Mouse (Mus musculus): ENCODE measurements around the gene Xpo4. TPM values are rescaled to one million over a fixed set of nuclear protein-coding genes. Genes with fewer than 3 reads are reported as not detected.

Xpo4 gene
- polyA plus RNA-seq, 1 experiment from 2014 or later, result 23.0 TPM

- ATAC-seq (ENCODE audit: low read depth) (no peak), DNase-seq (ENCODE audit: low spot score) (peak; percentile 69)
- Histone ChIP-seq H3K4me3 (ENCODE audit: low read depth, low read length) (no peak overlapping the region), H3K27me3 (replicated peaks; ENCODE audit: control insufficient read depth, insufficient read depth, low read length) (no peaks in the 10 kb centered on the region), H3K4me2 (ENCODE audit: low read depth, low read length) (peak overlapping the region; percentile 4; the same call in 1 of the 2 replicates), H3K36me3 (ENCODE audit: control insufficient read depth, insufficient read depth, low read length) (no peaks in the 10 kb centered on the region), H3K4me1 (ENCODE audit: control insufficient read depth, insufficient read depth, low read length) (peaks cover 30% of the 10 kb centered on the region), H3K27ac (replicated peaks; ENCODE audit: low read depth, low read length) (peak overlapping the region; percentile 36; the same call in 1 of the 2 replicates), H3K9ac (ENCODE audit: low read depth, low read length) (no peak overlapping the region), H3K9me3 (ENCODE audit: control insufficient read depth, low read length) (no peaks in the 10 kb centered on the region)
- 9% methylated on average over 8 of the region's 8 CpGs for WGBS
These were observed 130.3 kb downstream of the Xpo4 start for GRCm38 (mm10) chr14:57534961-57535360.

DNA sequence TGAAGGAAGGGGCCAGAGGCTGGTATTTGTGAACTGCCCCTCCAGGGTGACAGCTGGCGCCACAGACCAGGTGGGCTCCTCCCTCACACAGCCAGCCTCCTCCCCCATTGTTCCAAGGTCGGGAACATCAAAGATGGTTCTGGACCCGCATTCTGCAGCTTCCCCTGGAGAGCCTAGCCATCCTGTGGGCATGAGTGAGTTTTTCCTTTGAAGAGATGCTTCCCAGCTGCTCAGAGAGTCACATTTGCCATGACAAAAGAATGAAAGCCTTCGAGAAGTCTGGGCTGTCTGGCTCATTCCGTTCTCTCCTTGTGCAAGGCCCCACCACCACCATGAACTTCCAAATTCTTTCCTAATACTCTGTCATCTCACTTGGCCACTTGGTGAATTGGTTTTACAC is 130.9 kb downstream of the Xpo4 start:
- DNase-seq (ENCODE audit: low spot score) (peak; percentile 29), ATAC-seq (ENCODE audit: low read depth) (0 out of 2 replicates have a peak, but pooled peaks have one; percentile 7)
- peaks cover 30% of the 10 kb centered on the region for H3K4me1 ChIP-seq (ENCODE audit: control insufficient read depth, insufficient read depth, low read length)
- no peaks in the 10 kb centered on the region for H3K9me3 ChIP-seq (ENCODE audit: control insufficient read depth, low read length)
- H3K27me3 ChIP-seq (replicated peaks; ENCODE audit: control insufficient read depth, insufficient read depth, low read length), result no peaks in the 10 kb centered on the region
- H3K4me2 ChIP-seq (ENCODE audit: low read depth, low read length), result peak overlapping the region; percentile 4; the same call in 1 of the 2 replicates
- H3K27ac ChIP-seq (replicated peaks; ENCODE audit: low read depth, low read length), result peak overlapping the region; percentile 36; the same call in 1 of the 2 replicates
- no peak overlapping the region for H3K9ac ChIP-seq (ENCODE audit: low read depth, low read length)
- H3K4me3 ChIP-seq (ENCODE audit: low read depth, low read length), result no peak overlapping the region
- 18% methylated on average over 5 of the region's 5 CpGs for WGBS
- H3K36me3 ChIP-seq (ENCODE audit: control insufficient read depth, insufficient read depth, low read length), result no peaks in the 10 kb centered on the region

- Histone ChIP-seq H3K4me2 (ENCODE audit: low read depth, low read length) (no peak overlapping the region), H3K9ac (ENCODE audit: low read depth, low read length) (no peak overlapping the region), H3K4me3 (ENCODE audit: low read depth, low read length) (no peak overlapping the region), H3K27ac (replicated peaks; ENCODE audit: low read depth, low read length) (no peak overlapping the region), H3K36me3 (ENCODE audit: control insufficient read depth, insufficient read depth, low read length) (no peaks in the 10 kb centered on the region), H3K27me3 (replicated peaks; ENCODE audit: control insufficient read depth, insufficient read depth, low read length) (no peaks in the 10 kb centered on the region), H3K9me3 (ENCODE audit: control insufficient read depth, low read length) (no peaks in the 10 kb centered on the region), H3K4me1 (ENCODE audit: control insufficient read depth, insufficient read depth, low read length) (peaks cover 30% of the 10 kb centered on the region)
- no peak for ATAC-seq (ENCODE audit: low read depth)
- WGBS, result 18% methylated on average over 11 of the region's 11 CpGs
- peak; percentile 35 for DNase-seq (ENCODE audit: low spot score)
These were observed 131.4 kb downstream of the Xpo4 start for GRCm38 (mm10) chr14:57533841-57534240.

DNA sequence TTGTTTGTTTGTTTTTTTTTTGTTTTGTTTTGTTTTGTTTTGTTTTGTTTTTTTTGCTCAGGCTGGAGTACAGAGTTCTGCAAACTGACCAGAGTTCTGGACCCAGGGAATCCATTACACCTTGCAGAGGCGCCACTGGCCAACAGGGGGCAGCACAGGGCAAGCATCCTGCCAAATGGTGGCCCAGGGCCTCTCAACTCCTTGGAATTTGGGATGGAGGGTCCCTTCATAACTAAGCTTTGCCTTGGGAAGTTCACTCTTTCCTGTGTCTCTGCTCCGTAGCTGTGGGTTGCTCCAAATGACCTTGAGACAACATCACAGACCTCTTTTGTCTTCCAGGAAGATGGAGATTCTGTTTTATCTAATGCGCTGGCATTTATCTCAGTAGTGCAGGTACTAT is 132.0 kb downstream of the Xpo4 start:
- Histone ChIP-seq H3K4me2 (ENCODE audit: low read depth, low read length) (no peak overlapping the region), H3K27ac (replicated peaks; ENCODE audit: low read depth, low read length) (no peak overlapping the region), H3K4me1 (ENCODE audit: control insufficient read depth, insufficient read depth, low read length) (peaks cover 30% of the 10 kb centered on the region), H3K36me3 (ENCODE audit: control insufficient read depth, insufficient read depth, low read length) (no peaks in the 10 kb centered on the region), H3K27me3 (replicated peaks; ENCODE audit: control insufficient read depth, insufficient read depth, low read length) (0 out of 2 replicates have a peak, but pooled peaks cover 3% of the 10 kb centered on the region), H3K9ac (ENCODE audit: low read depth, low read length) (no peak overlapping the region), H3K4me3 (ENCODE audit: low read depth, low read length) (no peak overlapping the region), H3K9me3 (ENCODE audit: control insufficient read depth, low read length) (no peaks in the 10 kb centered on the region)
- ATAC-seq (ENCODE audit: low read depth), result no peak
- peak; percentile 29 for DNase-seq (ENCODE audit: low spot score)
- 43% methylated on average over 3 of the region's 3 CpGs for WGBS

GRCm38 (mm10) chr14:57532577-57532976 is 132.7 kb downstream of the Xpo4 start:
- ATAC-seq (ENCODE audit: low read depth) (no peak), DNase-seq (ENCODE audit: low spot score) (no peak)
- Histone ChIP-seq H3K4me3 (ENCODE audit: low read depth, low read length) (no peak overlapping the region), H3K9me3 (ENCODE audit: control insufficient read depth, low read length) (no peaks in the 10 kb centered on the region), H3K4me1 (ENCODE audit: control insufficient read depth, insufficient read depth, low read length) (peaks cover 23% of the 10 kb centered on the region), H3K27ac (replicated peaks; ENCODE audit: low read depth, low read length) (no peak overlapping the region), H3K4me2 (ENCODE audit: low read depth, low read length) (no peak overlapping the region), H3K9ac (ENCODE audit: low read depth, low read length) (no peak overlapping the region), H3K36me3 (ENCODE audit: control insufficient read depth, insufficient read depth, low read length) (no peaks in the 10 kb centered on the region), H3K27me3 (replicated peaks; ENCODE audit: control insufficient read depth, insufficient read depth, low read length) (0 out of 2 replicates have a peak, but pooled peaks cover 3% of the 10 kb centered on the region)
- 82% methylated on average over 3 of the region's 3 CpGs for WGBS

DNA sequence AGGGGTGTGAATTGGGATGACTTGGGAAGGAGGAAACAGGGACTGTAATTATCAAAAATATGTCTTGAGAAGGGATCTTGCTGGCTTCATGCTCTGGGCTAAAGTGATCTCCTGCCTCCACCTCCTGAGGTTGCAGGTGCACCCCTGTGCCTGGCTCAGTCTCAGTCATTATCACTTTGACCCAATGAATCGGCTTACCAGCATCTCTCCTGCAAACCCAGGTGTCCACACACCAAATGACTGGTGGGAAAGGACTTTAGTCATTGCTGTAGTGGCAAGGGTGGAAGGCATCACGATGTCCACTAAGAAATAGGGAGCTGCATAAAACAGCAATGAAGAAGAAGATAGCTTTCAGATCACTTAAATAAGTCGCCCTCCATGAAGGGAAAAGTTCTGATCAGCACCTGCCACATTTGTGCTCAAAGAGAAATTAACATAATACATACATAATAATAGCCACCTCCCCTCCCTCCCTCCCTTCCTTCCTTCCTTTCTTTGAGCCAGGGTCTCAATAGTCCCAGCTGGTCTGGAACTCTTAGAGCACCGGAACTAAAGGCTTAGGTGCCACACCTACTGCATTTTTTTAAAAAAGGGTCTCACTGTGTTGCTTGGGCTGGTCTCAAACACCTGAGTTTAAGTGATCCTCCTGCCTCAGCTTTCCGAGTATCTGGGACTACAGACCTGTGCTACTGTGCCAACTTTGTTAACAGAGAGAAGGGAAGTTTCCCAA is 135.3 kb downstream of the Xpo4 start:
- ATAC-seq (ENCODE audit: low read depth), result no peak
- H3K4me2 ChIP-seq (ENCODE audit: low read depth, low read length), result no peak overlapping the region
- H3K9me3 ChIP-seq (ENCODE audit: control insufficient read depth, low read length), result no peaks in the 10 kb centered on the region
- no peak overlapping the region for H3K9ac ChIP-seq (ENCODE audit: low read depth, low read length)
- H3K4me3 ChIP-seq (ENCODE audit: low read depth, low read length), result no peak overlapping the region
- no peak overlapping the region for H3K27ac ChIP-seq (replicated peaks; ENCODE audit: low read depth, low read length)
- H3K36me3 ChIP-seq (ENCODE audit: control insufficient read depth, insufficient read depth, low read length), result no peaks in the 10 kb centered on the region
- no peak for DNase-seq (ENCODE audit: low spot score)
- WGBS, result 65% methylated on average over 5 of the region's 5 CpGs
- H3K27me3 ChIP-seq (replicated peaks; ENCODE audit: control insufficient read depth, insufficient read depth, low read length), result 0 out of 2 replicates have a peak, but pooled peaks cover 5% of the 10 kb centered on the region
- H3K4me1 ChIP-seq (ENCODE audit: control insufficient read depth, insufficient read depth, low read length), result peaks cover 17% of the 10 kb centered on the region

DNA sequence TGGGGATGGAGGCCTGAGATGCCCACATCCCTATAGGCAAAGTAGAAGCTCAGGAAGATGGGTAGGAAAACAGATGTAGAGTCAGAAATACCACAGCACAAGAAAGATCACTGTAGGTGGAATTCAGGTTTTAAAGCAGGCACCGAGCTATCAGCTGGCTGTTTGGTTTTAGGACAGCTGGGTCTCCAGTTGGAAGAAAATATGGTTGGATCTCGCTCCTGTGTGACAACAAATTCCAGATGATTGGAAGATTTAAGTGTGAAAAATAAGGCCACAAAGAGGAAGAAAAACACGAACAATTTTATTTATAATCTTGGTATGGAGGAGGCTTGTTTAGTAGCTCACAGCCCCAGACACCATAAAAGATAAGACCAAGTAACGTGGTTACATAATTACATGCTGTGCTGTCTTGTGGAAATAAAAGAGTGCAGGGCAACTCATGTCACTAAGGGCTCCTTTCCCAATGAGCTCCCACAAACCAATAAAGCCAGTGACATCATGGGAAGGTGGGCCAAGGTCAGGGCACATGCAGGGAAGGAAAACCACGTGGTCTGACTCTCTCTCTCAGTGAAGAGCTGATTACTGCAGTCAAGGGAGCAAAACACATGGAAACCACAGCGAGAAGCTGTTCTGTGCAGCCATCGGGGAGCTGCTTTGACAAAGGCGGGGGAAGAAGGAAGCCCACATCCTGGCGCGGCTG is 136.0 kb downstream of the Xpo4 start:
- H3K36me3 ChIP-seq (ENCODE audit: control insufficient read depth, insufficient read depth, low read length), result no peaks in the 10 kb centered on the region
- peaks cover 10% of the 10 kb centered on the region for H3K4me1 ChIP-seq (ENCODE audit: control insufficient read depth, insufficient read depth, low read length)
- H3K9me3 ChIP-seq (ENCODE audit: control insufficient read depth, low read length), result no peaks in the 10 kb centered on the region
- no peak overlapping the region for H3K9ac ChIP-seq (ENCODE audit: low read depth, low read length)
- H3K27ac ChIP-seq (replicated peaks; ENCODE audit: low read depth, low read length), result no peak overlapping the region
- no peak overlapping the region for H3K4me3 ChIP-seq (ENCODE audit: low read depth, low read length)
- DNase-seq (ENCODE audit: low spot score) (peak; percentile 26), ATAC-seq (ENCODE audit: low read depth) (no peak)
- 0 out of 2 replicates have a peak, but pooled peaks cover 6% of the 10 kb centered on the region for H3K27me3 ChIP-seq (replicated peaks; ENCODE audit: control insufficient read depth, insufficient read depth, low read length)
- WGBS, result 56% methylated on average over 10 of the region's 10 CpGs
- H3K4me2 ChIP-seq (ENCODE audit: low read depth, low read length), result no peak overlapping the region

DNA sequence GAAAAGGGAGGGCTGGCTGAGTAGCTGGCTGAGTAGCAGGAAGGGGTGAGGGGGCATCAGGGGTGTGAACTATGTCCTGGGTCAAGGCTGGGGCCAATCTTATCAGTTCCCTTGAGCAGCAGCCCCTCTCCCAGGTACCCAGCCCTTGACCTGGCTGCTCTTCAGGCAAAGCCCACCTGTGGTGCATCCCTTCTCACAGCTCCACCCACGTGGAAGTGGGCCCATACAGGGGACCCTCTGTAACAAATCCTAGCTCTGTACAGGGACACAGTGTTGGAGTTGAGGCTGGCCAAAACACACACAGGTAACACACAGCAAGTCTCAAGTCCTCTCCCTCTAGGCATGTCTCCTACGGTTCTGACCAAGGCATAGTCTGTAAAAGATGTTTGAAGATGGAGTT is 137.6 kb downstream of the Xpo4 start:
- H3K9me3 ChIP-seq (ENCODE audit: control insufficient read depth, low read length), result no peaks in the 10 kb centered on the region
- peaks cover 5% of the 10 kb centered on the region; the same call in 1 of the 2 replicates for H3K4me1 ChIP-seq (ENCODE audit: control insufficient read depth, insufficient read depth, low read length)
- no peaks in the 10 kb centered on the region for H3K36me3 ChIP-seq (ENCODE audit: control insufficient read depth, insufficient read depth, low read length)
- H3K4me3 ChIP-seq (ENCODE audit: low read depth, low read length), result no peak overlapping the region
- no peak overlapping the region for H3K4me2 ChIP-seq (ENCODE audit: low read depth, low read length)
- H3K27ac ChIP-seq (replicated peaks; ENCODE audit: low read depth, low read length), result no peak overlapping the region
- 50% methylated on average over 2 of the region's 2 CpGs for WGBS
- DNase-seq (ENCODE audit: low spot score) (no peak), ATAC-seq (ENCODE audit: low read depth) (no peak)
- H3K9ac ChIP-seq (ENCODE audit: low read depth, low read length), result no peak overlapping the region
- H3K27me3 ChIP-seq (replicated peaks; ENCODE audit: control insufficient read depth, insufficient read depth, low read length), result 0 out of 2 replicates have a peak, but pooled peaks cover 17% of the 10 kb centered on the region

Data from embryonic facial prominence, embryonic 14.5 days (tissue).